Mouse (Mus musculus): ENCODE results near the gene Brap.

GRCm38 (mm10) chr5:121634668-121635067 is 25.7 kb upstream of the Brap start:
- TF ChIP-seq POLR2A (IDR thresholded peaks at IDR 0.05; ENCODE audit: borderline replicate concordance, extremely low read depth, insufficient read depth, insufficient read length, poor library complexity, severe bottlenecking) (no peak), CTCF (IDR thresholded peaks at IDR 0.05; ENCODE audit: borderline replicate concordance, extremely low read depth, insufficient read depth, insufficient read length) (no peak)
